Mouse (Mus musculus): Measurements from ENCODE around the gene Copa. TPM values are rescaled to one million over a fixed set of nuclear protein-coding genes. Genes with fewer than 3 reads are reported as not detected.

Gene Copa
- total RNA-seq, 2 experiments from 2014 or later = 146 to 154 TPM

Other genes with a start within 250 kb of the Copa start
- 1 to 10 TPM; 1.4 to 2.1 TPM for gene Cd84, start 242.8 kb upstream of the Copa start, total RNA-seq (2021)
- gene Gm10521, start 186.9 kb upstream of the Copa start, total RNA-seq (2021) = under 1 TPM; 0.14 to 0.21 TPM
- gene Slamf6, start 165.0 kb upstream of the Copa start, total RNA-seq (2021) = under 1 TPM; 0.11 to 0.16 TPM
- gene Vangl2, start 54.1 kb upstream of the Copa start, total RNA-seq (2021) = 10 to 100 TPM; 13.3 to 13.5 TPM
- gene Nhlh1, start 25.0 kb upstream of the Copa start, total RNA-seq (2021) = under 1 TPM; 0.23 to 0.64 TPM
- gene Ncstn, start 266 bp downstream of the Copa start, total RNA-seq (2021) = 10 to 100 TPM; 68.3 to 70.8 TPM
- gene Pex19, start 44.2 kb downstream of the Copa start, total RNA-seq (2021) = 10 to 100 TPM; 95.2 to 97.2 TPM
- gene Dcaf8, start 65.6 kb downstream of the Copa start, total RNA-seq (2021) = 100 to 1,000 TPM; 105 to 108 TPM
- gene Pea15a, start 124.3 kb downstream of the Copa start, total RNA-seq (2021) = 100 to 1,000 TPM; 411 to 429 TPM
- under 1 TPM in 1 of 2 experiments, not detected in 1; 0.34 TPM for gene Casq1, start 137.3 kb downstream of the Copa start, total RNA-seq (2021)
- gene Atp1a4, start 175.9 kb downstream of the Copa start, total RNA-seq (2021) = not detected
- 100 to 1,000 TPM; 232 to 242 TPM for gene Igsf8, start 179.1 kb downstream of the Copa start, total RNA-seq (2021)
- gene Atp1a2, start 215.5 kb downstream of the Copa start, total RNA-seq (2021) = 100 to 1,000 TPM; 610 to 694 TPM
- 100 to 1,000 TPM; 126 to 139 TPM for gene Kcnj9, start 246.8 kb downstream of the Copa start, total RNA-seq (2021)

All from left cerebral cortex, postnatal 25 days (tissue).